Mouse (Mus musculus) heart, adult 2 months (tissue): ENCODE data around the gene Ptk7. TPM values are rescaled to one million over a fixed set of nuclear protein-coding genes. Genes with fewer than 3 reads are reported as not detected.
A peak's percentile ranks its signal among the peaks of the same experiment; 100 is the strongest.

Experiments used
- DNase-seq, 2 experiments: peaks; one replicate each; pipeline ENCODE4 v3.0.0; 2021
- H3K27ac ChIP-seq: fragments of 200-600 bp; 2 replicates; pipeline ENCODE4 v1.8.1; 2022
- H3K27me3 ChIP-seq: fragments of 200-500 bp; 2 replicates; pipeline ENCODE4 v1.6.1; 2012; ENCODE audit warnings: mild to moderate bottlenecking, low read length, inconsistent platforms, mixed read lengths; ENCODE audit not compliant: control insufficient read depth, insufficient read depth
- H3K36me3 ChIP-seq: fragments of 200-500 bp; 2 replicates; pipeline ENCODE4 v1.6.1; 2012; ENCODE audit warnings: low read length, inconsistent platforms; ENCODE audit not compliant: control insufficient read depth, insufficient read depth
- H3K4me1 ChIP-seq: fragments of 200-500 bp; 2 replicates; pipeline ENCODE4 v1.6.1; 2011; ENCODE audit warnings: low read length; ENCODE audit not compliant: control insufficient read depth, insufficient read depth
- H3K4me3 ChIP-seq: fragments of 200-600 bp; 2 replicates; pipeline ENCODE4 v1.8.1; 2022
- H3K79me2 ChIP-seq: fragments of 200-500 bp; replicated peaks from 2 replicates; pipeline ENCODE4 v1.6.1; 2012; ENCODE audit warnings: mild to moderate bottlenecking, inconsistent platforms, low read length, moderate library complexity, mixed read lengths; ENCODE audit not compliant: control insufficient read depth, insufficient read depth
- H3K9ac ChIP-seq: fragments of 200-500 bp; 2 replicates; pipeline ENCODE4 v1.6.1; 2012; ENCODE audit warnings: low read depth, mild to moderate bottlenecking, control low read depth, inconsistent platforms, low read length, mixed read lengths
- CTCF ChIP-seq: fragments of 200-600 bp; IDR thresholded peaks from 2 replicates; pipeline ENCODE4 v1.8.1; 2022; ENCODE audit warnings: antibody characterized with exemption, mild to moderate bottlenecking, moderate library complexity
- EP300 ChIP-seq: fragments of 200-500 bp; IDR thresholded peaks from 2 replicates; pipeline ENCODE4 v1.6.1; 2011; ENCODE audit warnings: low read depth, low read length, control low read depth; ENCODE audit not compliant: insufficient read depth
- POLR2A ChIP-seq: fragments of 200-500 bp; IDR thresholded peaks from 2 replicates; pipeline ENCODE4 v1.6.1; 2011; ENCODE audit warnings: mild to moderate bottlenecking, low read depth, low read length, control low read depth; ENCODE audit not compliant: insufficient read depth
- WGBS: fragments of 180-500 bp; shearing (Covaris S2); methylation state at CpG from one replicate; pipeline ENCODE4 v1.1.7; 2018; 5-methylcytosine and 5-hydroxymethylcytosine counted together
- intact Hi-C: fragments of 180-260 bp; cut with DNase I; formaldehyde crosslinking; loops from one replicate; pipeline ENCODE4 v1.15.1; 2025
- polyA plus RNA-seq: library from polyadenylated mRNA; depleted of rRNA; stranded (reverse); fragments of >200 nt; gene quantifications from 2 replicates; pipeline ENCODE4 v1.2.3, GENCODE M21; 2012
- total RNA-seq, 2 experiments: library from RNA; stranded (reverse); gene quantifications; 2 replicates each; pipeline ENCODE4 v1.2.3; 2021

Gene Ptk7
- total and polyA plus RNA-seq, 3 experiments = 2.6 to 3.1 (median 2.6) TPM

- peak overlapping the region; percentile 59 for H3K9ac ChIP-seq
- intact Hi-C loops = no loop called here
- H3K4me1 ChIP-seq = no peaks in the 10 kb centered on the region
- WGBS = 57% methylated on average over 19 of the region's 19 CpGs
- DNase-seq = peak; percentile 22 to 34
- H3K36me3 ChIP-seq = no peaks in the 10 kb centered on the region
- no peaks in the 10 kb centered on the region for H3K27me3 ChIP-seq
- no peak for TF ChIP-seq EP300
- no peak for TF ChIP-seq CTCF
- TF ChIP-seq POLR2A = no peak
- H3K4me3 ChIP-seq = no peak overlapping the region
- no peak overlapping the region for H3K27ac ChIP-seq
- H3K79me2 ChIP-seq = no peaks in the 10 kb centered on the region
Observed at GRCm38 (mm10) chr17:46591406-46591805, 37.9 kb downstream of the Ptk7 start.

- 88% methylated on average over 7 of the region's 7 CpGs for WGBS
- DNase-seq = no peak
- Histone ChIP-seq H3K27ac (no peak overlapping the region), H3K9ac (no peak overlapping the region), H3K36me3 (no peaks in the 10 kb centered on the region), H3K27me3 (no peaks in the 10 kb centered on the region), H3K4me1 (no peaks in the 10 kb centered on the region), H3K4me3 (no peak overlapping the region), H3K79me2 (no peaks in the 10 kb centered on the region)
- TF ChIP-seq CTCF = no peak
- TF ChIP-seq POLR2A = no peak
- TF ChIP-seq EP300 = no peak
- intact Hi-C loops = no loop called here
Observed at GRCm38 (mm10) chr17:46590439-46590838, 38.9 kb downstream of the Ptk7 start.

GRCm38 (mm10) chr17:46589635-46590314, 39.5 kb downstream of the Ptk7 start:
- no peak overlapping the region for H3K9ac ChIP-seq
- DNase-seq = no peak
- no peaks in the 10 kb centered on the region for H3K79me2 ChIP-seq
- H3K27ac ChIP-seq = no peak overlapping the region
- intact Hi-C loops = loop anchor here (1.0 kb wide), 1 partner anchor 64 kb away; no protein-coding TSS in a partner anchor
- 77% methylated on average over 16 of the region's 16 CpGs for WGBS
- no peaks in the 10 kb centered on the region for H3K4me1 ChIP-seq
- TF ChIP-seq EP300 (no peak), POLR2A (no peak), CTCF (peak; percentile 54)
- no peak overlapping the region for H3K4me3 ChIP-seq
- H3K27me3 ChIP-seq = no peaks in the 10 kb centered on the region
- H3K36me3 ChIP-seq = no peaks in the 10 kb centered on the region

GRCm38 (mm10) chr17:46588913-46589312, 40.4 kb downstream of the Ptk7 start:
- WGBS = 95% methylated on average over 6 of the region's 6 CpGs
- Histone ChIP-seq H3K4me1 (no peaks in the 10 kb centered on the region), H3K79me2 (no peaks in the 10 kb centered on the region), H3K9ac (no peak overlapping the region), H3K27me3 (no peaks in the 10 kb centered on the region), H3K4me3 (no peak overlapping the region), H3K36me3 (no peaks in the 10 kb centered on the region), H3K27ac (no peak overlapping the region)
- DNase-seq = no peak
- intact Hi-C loops = loop anchor here (1.0 kb wide), 1 partner anchor 64 kb away; no protein-coding TSS in a partner anchor
- TF ChIP-seq CTCF = no peak
- TF ChIP-seq POLR2A = no peak
- no peak for TF ChIP-seq EP300

GRCm38 (mm10) chr17:46588173-46588572, 41.1 kb downstream of the Ptk7 start:
- no peak overlapping the region for H3K27ac ChIP-seq
- intact Hi-C loops = no loop called here
- DNase-seq = no peak
- no peaks in the 10 kb centered on the region for H3K27me3 ChIP-seq
- no peaks in the 10 kb centered on the region for H3K36me3 ChIP-seq
- 75% methylated on average over 9 of the region's 9 CpGs for WGBS
- H3K79me2 ChIP-seq = no peaks in the 10 kb centered on the region
- TF ChIP-seq POLR2A (no peak), CTCF (no peak), EP300 (no peak)
- H3K4me3 ChIP-seq = no peak overlapping the region
- no peak overlapping the region for H3K9ac ChIP-seq
- H3K4me1 ChIP-seq = no peaks in the 10 kb centered on the region

- no peaks in the 10 kb centered on the region for H3K27me3 ChIP-seq
- intact Hi-C loops = no loop called here
- H3K36me3 ChIP-seq = no peaks in the 10 kb centered on the region
- no peak overlapping the region for H3K4me3 ChIP-seq
- no peaks in the 10 kb centered on the region for H3K79me2 ChIP-seq
- no peaks in the 10 kb centered on the region for H3K4me1 ChIP-seq
- WGBS = 80% methylated on average over 8 of the region's 8 CpGs
- no peak for TF ChIP-seq EP300
- TF ChIP-seq CTCF = no peak
- TF ChIP-seq POLR2A = no peak
- no peak overlapping the region for H3K27ac ChIP-seq
- DNase-seq = no peak
- H3K9ac ChIP-seq = no peak overlapping the region
Observed at GRCm38 (mm10) chr17:46586327-46586726, 43.0 kb downstream of the Ptk7 start.
